Mouse (Mus musculus): ENCODE measurements at regions not wholly inside any gene's neighbourhood (a gene's known extent, or its start where the extent isn't known, plus 50 kb on each side); places are given as distances from the start of the nearest gene placed in this dataset.

DNA sequence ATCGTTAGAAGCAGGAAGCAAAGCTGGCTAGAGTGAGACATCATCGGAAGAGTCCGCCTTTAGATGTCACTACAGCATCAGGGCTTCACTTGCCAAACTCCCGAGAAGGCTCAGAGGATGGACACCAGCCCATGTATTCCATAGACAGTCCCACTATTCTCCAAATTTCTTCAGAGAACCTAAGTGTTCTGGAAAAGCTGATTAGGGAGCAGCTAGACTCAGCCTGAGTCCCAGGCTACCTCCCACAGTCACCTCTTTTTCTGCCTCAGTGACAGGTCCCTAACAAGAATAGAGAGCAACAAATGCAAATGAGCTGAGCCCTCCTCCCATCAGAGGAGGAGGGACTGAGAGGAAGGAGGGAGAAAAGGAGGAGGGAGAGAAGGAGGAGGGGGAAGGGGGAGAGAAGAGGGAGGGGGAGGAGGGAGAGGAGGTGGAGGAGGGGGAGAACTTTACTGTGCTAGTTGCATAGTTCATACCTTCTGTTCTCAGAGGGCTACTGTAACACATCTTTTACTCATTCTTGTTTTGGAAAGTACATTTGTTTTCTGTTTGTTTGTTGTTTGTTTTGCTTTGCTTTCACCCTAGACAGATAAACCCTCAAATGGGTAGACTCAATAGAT is 465.8 kb downstream of the Tmem182 start:
- H3K4me2 ChIP-seq: no peak overlapping the region

DNA sequence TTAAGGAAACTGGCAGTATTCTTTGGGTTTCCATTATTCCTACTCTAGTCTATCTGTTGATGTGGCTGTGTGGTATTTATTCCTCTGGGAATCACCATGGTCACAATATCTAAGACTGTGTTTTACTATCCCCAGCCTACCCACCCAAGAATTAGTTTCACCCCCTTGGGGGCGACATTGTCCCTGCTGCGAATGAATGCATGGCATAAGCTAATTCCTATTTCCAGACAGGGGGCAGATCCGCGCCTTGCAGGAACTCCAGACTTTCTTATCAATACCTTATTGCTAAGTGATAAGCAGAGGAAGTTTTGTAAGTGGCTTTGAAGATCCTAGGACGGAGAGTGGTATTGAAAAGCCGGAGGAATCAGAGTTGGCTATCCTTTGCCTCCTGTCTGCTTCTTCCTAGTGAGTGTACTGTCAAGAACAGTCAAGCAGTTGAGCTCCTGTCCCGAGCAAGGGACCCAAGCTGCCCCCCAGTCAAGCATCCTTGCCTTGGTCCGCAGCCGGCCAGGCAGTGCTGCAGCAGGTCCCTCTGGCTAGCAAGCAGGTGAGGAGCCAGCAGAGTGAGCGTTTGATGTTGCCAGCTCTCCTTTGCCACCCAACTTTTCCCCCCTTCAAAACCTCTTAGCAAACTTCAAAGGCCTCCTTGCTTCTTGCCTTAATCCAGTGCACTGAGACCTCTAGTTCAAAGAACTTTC is 469.3 kb downstream of the Tmem182 start:
- no peak overlapping the region for H3K27ac ChIP-seq
- no peak overlapping the region for H3K9ac ChIP-seq
- ATAC-seq (replicated peaks; ENCODE audit: insufficient number of reproducible peaks, insufficient read depth, low FRiP score, low read depth): no peak
- WGBS: 5% methylated on average over 10 of the region's 10 CpGs
- H3K36me3 ChIP-seq: no peaks in the 10 kb centered on the region
- H3K4me2 ChIP-seq: peak overlapping the region; percentile 55
- no peaks in the 10 kb centered on the region for H3K9me3 ChIP-seq (replicated peaks)
- H3K27me3 ChIP-seq: no peaks in the 10 kb centered on the region
- H3K4me1 ChIP-seq (replicated peaks): peaks cover 11% of the 10 kb centered on the region; the same call in 1 of the 2 replicates
- peak overlapping the region; percentile 16 for H3K4me3 ChIP-seq

More for the DNA sequence above, 465.8 kb downstream of the Tmem182 start:
- no peak overlapping the region for H3K9ac ChIP-seq
- no peaks in the 10 kb centered on the region for H3K9me3 ChIP-seq (replicated peaks)
- no peak for ATAC-seq (replicated peaks; ENCODE audit: insufficient number of reproducible peaks, insufficient read depth, low FRiP score, low read depth)
- H3K36me3 ChIP-seq: no peaks in the 10 kb centered on the region
- no peak overlapping the region for H3K27ac ChIP-seq
- no peak overlapping the region for H3K4me3 ChIP-seq
- 22% methylated on average over 4 of the region's 4 CpGs for WGBS
- H3K27me3 ChIP-seq: no peaks in the 10 kb centered on the region
- H3K4me1 ChIP-seq (replicated peaks): peaks cover 11% of the 10 kb centered on the region; the same call in 1 of the 2 replicates

DNA sequence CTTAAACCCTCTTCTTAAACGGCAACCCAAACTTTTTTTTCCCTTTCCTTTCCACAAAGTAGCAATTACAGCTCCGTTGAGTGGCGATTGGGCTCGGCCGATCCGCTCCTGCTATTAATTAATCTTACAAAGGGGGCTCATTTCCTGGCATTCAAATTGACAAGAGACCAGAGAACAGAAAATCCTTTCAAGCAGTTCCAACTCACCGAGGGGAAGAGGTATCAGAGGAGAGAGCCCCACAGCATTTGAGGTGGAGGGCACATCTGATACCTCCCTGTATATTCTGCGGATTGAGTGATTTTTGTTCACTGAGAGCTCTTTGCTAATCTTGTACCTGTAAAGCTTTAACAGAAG is 469.8 kb downstream of the Tmem182 start:
- no peaks in the 10 kb centered on the region for H3K27me3 ChIP-seq
- H3K4me2 ChIP-seq: peak overlapping the region; percentile 55
- WGBS: 16% methylated on average over 8 of the region's 8 CpGs
- H3K9ac ChIP-seq: no peak overlapping the region
- no peaks in the 10 kb centered on the region for H3K36me3 ChIP-seq
- no peak for ATAC-seq (replicated peaks; ENCODE audit: insufficient number of reproducible peaks, insufficient read depth, low FRiP score, low read depth)
- H3K9me3 ChIP-seq (replicated peaks): no peaks in the 10 kb centered on the region
- H3K4me1 ChIP-seq (replicated peaks): peaks cover 11% of the 10 kb centered on the region; the same call in 1 of the 2 replicates
- H3K4me3 ChIP-seq: peak overlapping the region; percentile 16
- no peak overlapping the region for H3K27ac ChIP-seq

DNA sequence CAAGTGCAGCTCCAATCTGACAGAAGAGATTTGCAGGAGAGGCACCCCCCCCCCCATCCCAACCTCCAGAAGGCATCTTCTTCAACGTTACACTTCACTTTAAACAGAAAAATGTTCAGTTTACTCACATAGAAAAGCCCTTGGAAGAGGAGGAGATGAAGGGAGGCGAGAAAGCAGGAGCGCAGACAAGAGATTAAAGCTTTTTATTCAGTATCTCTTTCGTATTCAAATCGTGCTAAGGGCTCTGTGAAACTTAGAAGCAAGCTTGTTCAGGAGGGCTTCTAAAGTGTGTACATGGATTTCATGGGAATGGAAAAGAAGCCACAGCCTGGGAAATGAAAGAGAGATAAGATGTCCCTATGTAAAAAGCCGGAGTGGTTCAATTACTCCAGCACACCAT is 470.2 kb downstream of the Tmem182 start:
- ATAC-seq (replicated peaks; ENCODE audit: insufficient number of reproducible peaks, insufficient read depth, low FRiP score, low read depth): no peak
- no peak overlapping the region for H3K9ac ChIP-seq
- H3K36me3 ChIP-seq: no peaks in the 10 kb centered on the region
- no peaks in the 10 kb centered on the region for H3K27me3 ChIP-seq
- 31% methylated on average over 6 of the region's 6 CpGs for WGBS
- H3K9me3 ChIP-seq (replicated peaks): no peaks in the 10 kb centered on the region
- peaks cover 11% of the 10 kb centered on the region; the same call in 1 of the 2 replicates for H3K4me1 ChIP-seq (replicated peaks)
- peak overlapping the region; percentile 55 for H3K4me2 ChIP-seq
- H3K4me3 ChIP-seq: no peak overlapping the region
- H3K27ac ChIP-seq: no peak overlapping the region

DNA sequence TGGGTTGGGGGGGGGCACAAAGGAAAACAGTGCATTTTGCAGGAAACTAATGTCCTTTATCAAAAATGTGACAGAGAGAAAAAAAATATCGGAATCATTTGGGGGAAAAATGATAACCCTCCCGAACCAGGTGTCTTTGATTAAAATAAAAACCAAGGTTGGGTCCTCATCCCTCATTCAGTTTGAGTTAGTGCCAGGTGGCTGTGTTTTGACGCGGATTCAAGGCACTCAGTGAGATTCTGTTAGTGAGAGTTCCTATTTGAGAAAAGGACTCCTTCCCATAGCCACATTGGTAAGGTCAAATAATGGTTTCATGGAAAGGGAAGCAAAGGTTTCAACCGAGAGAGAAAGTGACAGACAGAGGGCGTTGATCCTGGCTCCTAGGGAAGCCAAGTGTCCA is 470.9 kb downstream of the Tmem182 start:
- H3K9me3 ChIP-seq (replicated peaks): no peaks in the 10 kb centered on the region
- H3K4me1 ChIP-seq (replicated peaks): peaks cover 11% of the 10 kb centered on the region; the same call in 1 of the 2 replicates
- H3K4me2 ChIP-seq: no peak overlapping the region
- no peaks in the 10 kb centered on the region for H3K36me3 ChIP-seq
- 55% methylated on average over 6 of the region's 6 CpGs for WGBS
- no peak overlapping the region for H3K9ac ChIP-seq
- no peak overlapping the region for H3K27ac ChIP-seq
- no peak for ATAC-seq (replicated peaks; ENCODE audit: insufficient number of reproducible peaks, insufficient read depth, low FRiP score, low read depth)
- no peaks in the 10 kb centered on the region for H3K27me3 ChIP-seq
- no peak overlapping the region for H3K4me3 ChIP-seq

DNA sequence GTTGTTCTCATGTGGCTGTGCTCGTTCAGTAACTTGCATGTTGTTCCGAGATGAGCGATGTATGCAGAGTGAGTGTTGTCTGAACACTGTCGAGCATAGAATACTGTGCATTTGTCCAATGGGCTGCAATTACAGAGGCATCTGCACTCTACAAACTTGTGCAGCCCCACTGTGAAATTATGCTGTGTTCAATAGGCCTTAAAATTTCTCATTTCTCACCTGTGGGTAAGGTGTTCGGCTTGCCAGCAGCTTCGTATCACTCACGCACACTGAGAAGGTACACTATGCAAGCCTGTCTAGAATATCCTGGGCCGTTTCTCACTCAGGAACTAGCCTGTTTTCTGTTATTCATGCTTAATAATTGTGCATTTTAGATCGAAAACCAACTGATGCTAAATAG is 479.8 kb downstream of the Tmem182 start:
- Histone ChIP-seq H3K36me3 (no peaks in the 10 kb centered on the region), H3K27me3 (no peaks in the 10 kb centered on the region), H3K4me2 (no peak overlapping the region), H3K9ac (no peak overlapping the region), H3K27ac (no peak overlapping the region), H3K4me1 (replicated peaks) (no peaks in the 10 kb centered on the region), H3K9me3 (replicated peaks) (no peaks in the 10 kb centered on the region), H3K4me3 (no peak overlapping the region)
- no peak for ATAC-seq (replicated peaks; ENCODE audit: insufficient number of reproducible peaks, insufficient read depth, low FRiP score, low read depth)
- 83% methylated on average over 9 of the region's 9 CpGs for WGBS

DNA sequence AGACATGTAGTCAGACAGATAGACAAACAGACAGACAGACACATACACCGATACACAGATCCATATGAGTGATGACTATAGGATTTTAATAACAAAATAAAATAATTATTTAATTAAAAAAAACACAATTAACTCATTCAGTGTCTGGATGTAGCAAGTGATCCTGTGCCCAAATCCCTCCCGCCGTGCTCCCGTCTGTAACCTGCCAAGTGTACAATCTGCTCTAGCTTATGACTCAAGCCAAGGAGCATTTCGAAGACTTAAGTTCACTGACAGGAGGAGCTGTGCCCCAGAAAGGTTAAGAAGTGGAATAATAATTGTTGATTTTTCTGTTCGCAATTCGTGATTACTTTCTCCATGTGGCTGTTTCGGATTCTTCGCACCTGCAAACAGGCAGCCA is 480.8 kb downstream of the Tmem182 start:
- no peak for ATAC-seq (replicated peaks; ENCODE audit: insufficient number of reproducible peaks, insufficient read depth, low FRiP score, low read depth)
- 90% methylated on average over 9 of the region's 9 CpGs for WGBS
- Histone ChIP-seq H3K27me3 (no peaks in the 10 kb centered on the region), H3K36me3 (no peaks in the 10 kb centered on the region), H3K4me3 (no peak overlapping the region), H3K27ac (no peak overlapping the region), H3K4me2 (no peak overlapping the region), H3K9me3 (replicated peaks) (no peaks in the 10 kb centered on the region), H3K9ac (no peak overlapping the region), H3K4me1 (replicated peaks) (no peaks in the 10 kb centered on the region)

DNA sequence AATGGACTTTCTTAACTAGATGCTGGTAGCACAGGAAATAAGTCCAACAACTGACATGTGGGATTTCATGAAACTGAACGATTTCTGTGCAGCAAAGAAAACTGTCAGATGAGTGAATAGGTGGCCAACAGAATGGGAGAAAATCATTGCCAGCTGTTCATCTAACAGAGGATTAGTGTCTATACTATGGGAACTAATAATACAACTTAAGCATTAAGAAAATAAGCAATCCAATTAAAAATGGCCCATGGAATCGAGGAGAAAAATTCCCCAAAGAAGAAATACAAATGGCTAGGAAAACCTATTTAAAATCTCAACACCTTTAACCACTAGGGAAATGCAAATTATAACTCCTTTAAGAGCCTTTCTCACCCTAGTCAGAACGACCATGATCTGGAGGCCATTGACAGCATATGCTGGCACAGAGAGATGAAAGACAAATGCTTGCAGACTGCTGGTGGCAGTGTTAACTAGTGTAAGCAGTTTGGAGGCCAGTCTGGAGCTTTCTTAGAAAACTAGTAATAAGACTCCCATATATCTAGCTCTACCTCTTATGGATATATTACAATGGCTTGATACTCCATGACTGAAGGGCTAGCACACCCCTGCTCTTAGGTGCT is 521.6 kb downstream of the Tmem182 start:
- H3K27ac ChIP-seq: no peak overlapping the region
- no peak overlapping the region for H3K4me3 ChIP-seq
- ATAC-seq (replicated peaks; ENCODE audit: insufficient number of reproducible peaks, insufficient read depth, low FRiP score, low read depth): no peak
- H3K27me3 ChIP-seq: no peaks in the 10 kb centered on the region
- H3K4me1 ChIP-seq (replicated peaks): no peaks in the 10 kb centered on the region
- no peak overlapping the region for H3K9ac ChIP-seq
- no peaks in the 10 kb centered on the region for H3K36me3 ChIP-seq
- H3K4me2 ChIP-seq: no peak overlapping the region
- 50% methylated on average over 3 of the region's 3 CpGs for WGBS
- H3K9me3 ChIP-seq (replicated peaks): no peaks in the 10 kb centered on the region

DNA sequence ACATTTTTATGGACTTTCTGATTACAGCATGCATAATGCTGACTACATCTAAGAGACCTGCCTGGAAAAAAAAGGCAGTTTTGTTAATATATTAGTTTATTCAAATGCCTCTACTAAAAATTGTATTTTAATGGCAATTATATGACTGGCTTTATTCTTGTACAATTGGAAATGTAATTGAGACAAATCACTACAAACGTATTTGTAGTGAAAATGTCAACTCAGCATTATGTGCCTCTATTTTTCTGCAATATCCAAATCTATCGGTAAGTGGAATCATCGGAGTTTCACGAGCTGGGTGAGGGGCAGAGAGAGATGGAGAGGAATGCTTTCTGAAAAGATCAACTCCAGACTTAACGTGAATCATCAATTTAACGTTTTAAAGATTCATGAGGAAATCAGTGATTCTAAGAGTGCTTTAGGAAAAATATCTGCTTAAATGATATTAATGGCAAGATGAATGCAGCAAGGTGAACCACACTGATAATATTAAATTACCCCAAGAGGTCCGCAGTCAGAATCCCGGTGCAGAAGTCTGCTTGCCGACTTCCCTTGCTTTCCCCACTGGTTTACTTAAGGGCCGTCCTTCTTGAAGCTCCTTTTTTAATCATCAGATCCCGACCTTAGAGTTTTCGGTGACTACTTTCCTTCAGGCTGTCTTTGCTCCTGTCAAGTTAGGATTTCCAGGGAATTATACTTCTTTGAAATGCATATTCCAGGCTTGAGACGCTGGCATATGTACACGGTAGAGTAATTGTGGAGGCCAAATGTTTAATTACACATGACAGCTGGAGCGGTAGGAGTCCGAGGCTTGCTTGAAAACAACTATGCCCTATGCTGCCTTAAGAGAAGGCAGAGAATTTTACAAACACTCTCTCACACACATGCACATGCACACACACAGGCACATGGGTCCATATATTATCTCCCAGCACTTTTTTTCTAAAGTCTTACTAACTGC is 544.7 kb downstream of the Tmem182 start:
- ATAC-seq (replicated peaks; ENCODE audit: insufficient number of reproducible peaks, insufficient read depth, low FRiP score, low read depth): no peak
- no peaks in the 10 kb centered on the region for H3K36me3 ChIP-seq
- no peaks in the 10 kb centered on the region for H3K27me3 ChIP-seq
- H3K4me3 ChIP-seq: no peak overlapping the region
- H3K27ac ChIP-seq: no peak overlapping the region
- 76% methylated on average over 16 of the region's 16 CpGs for WGBS
- H3K4me2 ChIP-seq: no peak overlapping the region
- H3K9ac ChIP-seq: no peak overlapping the region
- no peaks in the 10 kb centered on the region for H3K9me3 ChIP-seq (replicated peaks)
- no peaks in the 10 kb centered on the region for H3K4me1 ChIP-seq (replicated peaks)

DNA sequence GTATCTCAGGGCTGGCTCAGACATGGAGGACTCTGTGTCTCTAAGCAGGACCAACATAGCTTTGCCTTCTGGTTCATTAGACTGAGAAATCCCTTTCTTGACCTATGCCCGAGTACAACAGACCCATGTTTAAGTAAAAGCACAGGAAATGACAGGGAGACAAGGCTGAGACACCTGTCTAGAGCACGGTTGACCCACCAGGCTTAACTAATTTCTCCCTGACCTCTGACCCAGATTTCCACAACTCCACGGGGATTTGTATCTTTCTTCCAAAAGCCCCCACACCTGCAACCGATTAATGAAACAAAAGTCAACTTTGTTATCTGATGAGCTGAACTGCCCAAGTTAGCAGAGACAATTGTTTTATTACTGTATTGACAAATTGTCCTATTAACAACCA is 553.7 kb downstream of the Tmem182 start:
- Histone ChIP-seq H3K36me3 (no peaks in the 10 kb centered on the region), H3K9ac (no peak overlapping the region), H3K27me3 (no peaks in the 10 kb centered on the region), H3K4me3 (no peak overlapping the region), H3K4me1 (replicated peaks) (no peaks in the 10 kb centered on the region), H3K9me3 (replicated peaks) (no peaks in the 10 kb centered on the region), H3K4me2 (no peak overlapping the region), H3K27ac (no peak overlapping the region)
- no peak for ATAC-seq (replicated peaks; ENCODE audit: insufficient number of reproducible peaks, insufficient read depth, low FRiP score, low read depth)
- WGBS: 49% methylated on average over 4 of the region's 4 CpGs

DNA sequence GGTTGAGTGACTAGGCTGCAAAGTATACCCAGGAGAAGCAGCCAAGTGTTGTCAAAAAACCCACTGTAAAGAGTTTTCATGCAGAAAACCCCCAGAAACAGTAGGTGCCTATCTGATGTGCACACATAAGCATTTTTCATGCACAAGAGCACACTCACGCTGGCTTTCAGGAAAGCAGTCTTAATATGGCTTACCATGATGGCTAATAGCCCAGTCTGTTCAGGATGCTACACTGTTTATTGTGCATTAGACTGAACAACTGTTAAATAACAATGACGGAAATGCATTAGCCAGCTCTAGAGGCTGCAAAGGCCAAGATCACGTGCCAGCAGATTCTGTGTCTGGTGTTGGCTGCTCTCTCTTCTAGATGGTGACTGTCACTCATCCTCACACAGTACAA is 556.1 kb downstream of the Tmem182 start:
- no peaks in the 10 kb centered on the region for H3K27me3 ChIP-seq
- no peak overlapping the region for H3K4me2 ChIP-seq
- H3K4me3 ChIP-seq: no peak overlapping the region
- H3K36me3 ChIP-seq: no peaks in the 10 kb centered on the region
- 69% methylated on average over 3 of the region's 3 CpGs for WGBS
- no peak for ATAC-seq (replicated peaks; ENCODE audit: insufficient number of reproducible peaks, insufficient read depth, low FRiP score, low read depth)
- no peaks in the 10 kb centered on the region for H3K9me3 ChIP-seq (replicated peaks)
- no peak overlapping the region for H3K27ac ChIP-seq
- H3K9ac ChIP-seq: no peak overlapping the region
- H3K4me1 ChIP-seq (replicated peaks): no peaks in the 10 kb centered on the region
